Mouse (Mus musculus): ENCODE data around the gene Tfap2c.

DNA sequence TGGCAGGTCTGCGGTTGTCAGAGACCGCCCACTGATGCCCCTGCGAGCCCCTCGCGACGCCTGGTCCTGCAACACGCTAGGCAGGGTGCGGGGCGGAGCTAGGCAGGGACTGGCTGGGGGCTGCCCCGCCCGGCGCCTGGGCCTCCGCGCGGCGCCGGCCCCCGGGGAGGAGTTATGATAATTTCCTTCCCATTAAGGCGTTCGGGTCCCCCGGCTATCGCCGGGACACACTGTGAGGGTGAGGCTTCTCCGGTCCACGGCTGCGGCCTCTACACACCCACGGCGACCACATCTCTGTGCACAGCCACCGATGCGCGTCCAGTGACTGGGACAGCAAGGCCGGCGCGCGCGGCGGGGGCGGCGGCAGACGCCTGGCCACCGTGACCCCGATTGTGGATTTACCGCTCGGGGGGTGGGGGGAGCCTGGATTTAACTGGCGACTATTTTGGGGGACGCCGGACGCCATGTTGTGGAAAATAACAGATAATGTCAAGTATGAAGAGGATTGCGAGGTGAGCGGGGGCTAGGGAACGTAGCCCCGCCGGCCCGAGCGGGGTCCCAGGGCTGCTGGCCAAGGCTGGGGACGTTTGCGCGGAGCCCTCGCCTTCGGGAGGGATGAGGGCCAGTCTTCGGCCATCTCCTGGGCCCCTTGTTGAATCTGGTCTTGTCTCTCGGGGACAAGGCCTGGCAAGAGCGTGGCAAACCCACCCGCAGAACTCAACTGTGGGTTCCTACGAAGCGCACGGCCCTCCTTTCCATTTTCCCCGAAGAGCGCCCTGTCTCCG lies at the start of gene Tfap2c:
- no peak for TF ChIP-seq ETS1 (conservative IDR thresholded peaks at IDR 0.05; ENCODE audit: low read depth, low read length)
- no peak for TF ChIP-seq RAD21 (IDR thresholded peaks at IDR 0.05; ENCODE audit: low read depth, low read length)
- no peak for TF ChIP-seq E2F4 (IDR thresholded peaks at IDR 0.05; ENCODE audit: insufficient replicate concordance, low read depth, low read length)
- no peak for TF ChIP-seq KAT2A (IDR thresholded peaks at IDR 0.05; ENCODE audit: insufficient replicate concordance, low read length)
- no peak for TF ChIP-seq CTCF (conservative IDR thresholded peaks at IDR 0.05 in 1 of 2, IDR thresholded peaks at IDR 0.05 in 1 of 2; ENCODE audit: low read depth in 2 of 2, low read length in 2 of 2)
- TF ChIP-seq TCF12 (IDR thresholded peaks at IDR 0.05; ENCODE audit: low read depth, low read length), result no peak
- TF ChIP-seq RCOR1 (conservative IDR thresholded peaks at IDR 0.05; ENCODE audit: low read depth, low read length), result no peak
- no peak for TF ChIP-seq USF1 (IDR thresholded peaks at IDR 0.05; ENCODE audit: low read depth, low read length)
- TF ChIP-seq POLR2A (IDR thresholded peaks at IDR 0.05; ENCODE audit: low read depth, low read length), result no peak
- TF ChIP-seq MAX (IDR thresholded peaks at IDR 0.05; ENCODE audit: low read length), result no peak
- TF ChIP-seq EP300 (IDR thresholded peaks at IDR 0.05; ENCODE audit: low read length), result no peak
- no peak for TF ChIP-seq ZC3H11A (IDR thresholded peaks at IDR 0.05; ENCODE audit: low read depth, low read length)
- TF ChIP-seq GABPA (IDR thresholded peaks at IDR 0.05; ENCODE audit: insufficient replicate concordance, low read depth, low read length), result no peak
- TF ChIP-seq PAX5 (IDR thresholded peaks at IDR 0.05; ENCODE audit: low read length), result no peak
